Mouse (Mus musculus): ENCODE measurements at regions not wholly inside any gene's neighbourhood (a gene's known extent, or its start where the extent isn't known, plus 50 kb on each side); places are given as distances from the start of the nearest gene placed in this dataset.

DNA sequence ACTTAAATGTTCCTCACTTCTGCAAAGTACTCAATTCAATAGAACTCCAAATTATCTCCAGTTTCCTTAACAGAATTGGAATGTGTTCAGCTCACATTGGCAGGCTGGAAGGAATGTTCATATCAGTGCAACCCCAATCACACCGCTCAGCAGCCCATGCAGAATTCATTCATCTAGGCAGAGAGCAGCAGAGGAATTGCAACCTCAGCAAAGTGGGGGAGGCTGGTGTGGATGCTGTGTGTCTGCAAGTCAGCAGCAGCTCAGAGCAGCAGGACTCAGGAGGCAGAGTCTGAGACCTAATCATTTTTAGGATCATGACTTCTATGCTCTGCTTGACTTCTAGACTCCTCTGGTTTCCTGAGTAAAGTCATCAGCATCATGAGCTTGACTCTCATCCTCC lies 100.7 kb upstream of the Chrna7 start:
- DNase-seq (ENCODE audit: low spot score in 2 of 2): no peak
- intact Hi-C loops (cut with DNase I): no loop called here

GRCm38 (mm10) chr7:63319594-63319993 lies 107.2 kb upstream of the Chrna7 start:
- intact Hi-C loops (cut with DNase I): loop anchor here (1.0 to 5.0 kb wide), 2 partner anchors 107 to 395 kb away; partner anchors contain the start of gene Chrna7

GRCm38 (mm10) chr7:63321171-63321570 lies 108.8 kb upstream of the Chrna7 start:
- intact Hi-C loops (cut with DNase I): no loop called here

More at GRCm38 (mm10) chr7:63319594-63319993, 107.2 kb upstream of the Chrna7 start:
- DNase-seq (ENCODE audit: low spot score in 2 of 2): peak; percentile 43 to 59

DNA sequence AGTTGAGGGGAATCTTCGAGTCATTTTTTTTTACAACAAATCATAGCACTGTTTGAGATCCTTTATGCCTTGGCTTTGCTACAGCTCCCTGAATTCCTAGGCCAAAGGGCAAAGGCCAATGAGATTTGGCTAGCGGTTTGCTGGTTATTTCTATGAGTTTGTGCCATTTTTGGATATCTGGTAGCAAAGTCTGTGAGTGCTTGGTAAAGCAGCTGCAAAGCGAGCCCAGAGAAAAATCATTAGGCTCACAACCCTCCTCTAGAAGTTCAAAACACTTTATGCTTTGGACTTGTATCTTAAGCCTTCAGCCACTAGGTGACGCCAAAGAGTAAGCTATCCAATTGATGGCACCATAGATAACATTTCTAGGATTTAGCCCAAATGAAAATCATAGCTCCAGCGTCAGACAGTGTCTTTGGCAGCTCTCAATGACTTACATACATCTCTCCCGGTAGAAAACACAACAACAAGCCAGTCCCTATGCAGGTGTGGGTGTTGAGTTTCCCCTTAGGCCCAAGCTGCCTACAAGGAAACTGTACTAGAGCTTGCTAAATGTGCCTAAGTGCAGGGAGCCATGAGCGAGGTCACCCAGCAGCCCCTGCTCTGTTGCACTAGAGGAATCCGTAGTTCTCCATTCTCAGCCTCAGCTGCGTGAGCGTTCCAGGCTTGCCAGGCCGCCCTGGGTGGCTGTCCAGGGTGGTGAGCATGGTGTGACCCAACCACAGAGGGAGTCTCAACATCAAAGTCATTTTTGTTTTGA lies 109.8 kb upstream of the Chrna7 start:
- intact Hi-C loops (cut with DNase I): loop anchor here (2.0 kb wide), 2 partner anchors 265 to 351 kb away; no protein-coding TSS in a partner anchor
- peak; percentile 51 to 70 for DNase-seq (ENCODE audit: low spot score in 2 of 2)

More at GRCm38 (mm10) chr7:63321171-63321570, 108.8 kb upstream of the Chrna7 start:
- DNase-seq (ENCODE audit: low spot score in 2 of 2): no peak

DNA sequence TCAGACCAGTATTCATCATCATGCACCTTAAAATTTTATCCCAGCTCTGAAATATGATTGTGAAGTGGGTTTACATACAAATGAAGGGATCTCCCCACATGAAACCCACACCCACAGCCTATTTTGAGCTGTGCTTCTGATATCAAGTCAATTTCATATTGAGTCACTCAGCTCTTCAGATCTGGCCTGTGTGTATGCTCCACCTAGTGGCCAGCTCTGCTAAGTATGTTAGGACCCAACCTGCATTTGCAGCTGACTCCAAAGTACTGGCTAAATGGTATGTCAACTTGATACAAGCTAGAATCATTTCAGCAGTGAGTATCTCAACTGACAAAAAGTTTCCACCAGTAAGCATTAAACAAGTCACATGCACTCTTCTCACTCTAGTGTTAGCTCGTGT lies 109.4 kb upstream of the Otud7a start:
- no peak for DNase-seq (ENCODE audit: low spot score in 2 of 2)

GRCm38 (mm10) chr7:63336072-63336471 lies 108.5 kb upstream of the Otud7a start:
- no peak for DNase-seq (ENCODE audit: low spot score in 2 of 2)
- intact Hi-C loops (cut with DNase I): no loop called here

More for the DNA sequence above, 109.4 kb upstream of the Otud7a start:
- intact Hi-C loops (cut with DNase I): no loop called here

DNA sequence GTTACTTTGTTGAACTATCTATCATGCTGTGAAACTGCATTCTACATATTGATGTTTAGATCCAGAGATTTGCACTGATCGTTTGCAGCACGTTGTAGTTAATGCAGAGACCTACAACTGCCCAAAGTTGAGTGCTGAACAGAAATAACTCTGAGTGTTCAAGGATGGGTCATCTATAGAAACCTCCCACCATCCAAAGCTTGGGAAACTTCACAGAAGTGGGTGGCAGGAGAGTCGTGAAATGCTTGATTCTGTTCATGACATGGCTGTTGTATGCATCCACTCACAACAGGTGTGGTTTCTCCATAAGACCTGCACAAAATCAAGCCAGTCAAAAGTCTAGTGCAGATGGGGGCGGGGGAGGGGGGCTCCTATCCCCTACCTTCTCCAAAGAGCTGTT lies 102.8 kb upstream of the Otud7a start:
- DNase-seq (ENCODE audit: low spot score in 2 of 2): no peak

DNA sequence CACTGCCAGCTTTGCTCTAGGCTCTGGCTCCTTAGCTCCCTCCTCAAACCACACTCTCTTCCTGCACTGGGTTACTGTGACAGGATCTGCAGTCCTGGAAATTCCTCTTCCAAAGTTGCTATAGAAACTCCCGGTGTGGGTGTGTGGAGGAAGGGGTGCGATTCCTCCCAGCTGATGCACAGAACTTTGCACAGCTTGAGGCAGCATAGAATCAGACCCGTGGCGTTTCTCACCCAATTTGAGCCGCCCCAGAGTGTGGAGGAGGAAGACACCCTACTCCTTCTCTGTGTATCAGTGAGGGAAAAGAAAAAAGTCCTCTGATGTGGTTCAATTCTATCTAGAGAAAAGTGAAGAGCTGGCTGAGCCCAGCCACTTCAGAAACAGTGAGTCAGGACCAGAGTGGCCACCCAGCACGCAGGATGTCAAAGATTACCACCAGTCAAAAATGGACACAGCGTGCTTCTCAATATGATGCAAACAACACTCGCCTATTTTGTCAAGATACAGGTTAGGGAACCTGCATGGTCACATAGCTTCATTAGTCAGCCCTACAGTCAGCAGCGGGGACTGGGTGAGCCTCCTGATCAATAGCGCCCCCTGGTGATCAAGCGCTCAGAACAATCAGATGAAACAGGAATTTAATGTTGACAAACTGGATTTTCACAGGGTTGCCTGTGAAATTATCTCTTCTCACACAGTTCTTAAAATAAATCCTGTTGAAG lies 98.7 kb upstream of the Otud7a start:
- intact Hi-C loops (cut with DNase I): loop anchor here (1.0 to 2.0 kb wide), 3 partner anchors 99 to 325 kb away; partner anchors contain the start of gene Otud7a
- DNase-seq (ENCODE audit: low spot score in 2 of 2): peak; percentile 87 to 90

More for the DNA sequence above, 102.8 kb upstream of the Otud7a start:
- intact Hi-C loops (cut with DNase I): no loop called here

GRCm38 (mm10) chr7:63346393-63346730 lies 98.2 kb upstream of the Otud7a start:
- intact Hi-C loops (cut with DNase I): no loop called here
- peak; percentile 42 to 45 for DNase-seq (ENCODE audit: low spot score in 2 of 2)
